ENCODE assay signal across 15 mouse cellular contexts in genomic region chr10:58369707-58370093, GRCm38 (mm10). TPM values are rescaled to one million over a fixed set of nuclear protein-coding genes. Genes with fewer than 3 reads are reported as not detected.
DNase-seq lines count a peak whose midpoint lies in the region; ATAC-seq and TF ChIP-seq lines count a peak whose summit lies in the region.
"Had no signal": no experiment of that assay in that cellular context is flagged by ENCODE, and none has a peak within 500 bp of the region (broad histone marks: within the 10 kb centered on the region; RNA-seq: fewer than 3 reads in every experiment).

No protein-coding gene starts in this region.

- peaks cover 50% of the 10 kb centered on the region for H3K4me1 ChIP-seq in heart, embryonic 11.5 days (ENCODE audit: control insufficient read depth, insufficient read depth, low read length)
- peaks cover 7% of the 10 kb centered on the region; the same call in 1 of the 2 replicates for H3K4me1 ChIP-seq in midbrain, embryonic 11.5 days (ENCODE audit: control insufficient read depth, insufficient read depth, low read length)
- peaks cover 6% of the 10 kb centered on the region; the same call in 1 of the 2 replicates for H3K4me1 ChIP-seq in midbrain, postnatal 0 days (ENCODE audit: insufficient read depth, low read length)
- H3K4me1 ChIP-seq in stomach, embryonic 15.5 days = peaks cover 19% of the 10 kb centered on the region

- WGBS in heart, embryonic 11.5 days (ENCODE audit: insufficient replicate concordance) = 12% methylated on average over 3 of the region's 3 CpGs
- WGBS in midbrain, embryonic 11.5 days = 38% methylated on average over 3 of the region's 3 CpGs
- 38% methylated on average over 3 of the region's 3 CpGs for WGBS in midbrain, postnatal 0 days
- WGBS in stomach, embryonic 15.5 days = 20% methylated on average over 3 of the region's 3 CpGs

- no peaks in the 10 kb centered on the region for H3K27me3 ChIP-seq in heart, embryonic 11.5 days (ENCODE audit: control insufficient read depth, insufficient read depth, low read length)
- no peaks in the 10 kb centered on the region for H3K27me3 ChIP-seq in midbrain, embryonic 11.5 days (ENCODE audit: control insufficient read depth, insufficient read depth, low read length)
- no peaks in the 10 kb centered on the region for H3K27me3 ChIP-seq in midbrain, postnatal 0 days (ENCODE audit: insufficient read depth, low read length)
- H3K27me3 ChIP-seq in stomach, embryonic 15.5 days (replicated peaks) = no peaks in the 10 kb centered on the region
- H3K27me3 ChIP-seq: embryonic facial prominence, embryonic 13.5 days; limb, embryonic 15.5 days had no signal

- peak; percentile 77 for ATAC-seq in heart, embryonic 11.5 days (replicated peaks; ENCODE audit: insufficient number of reproducible peaks, low FRiP score, low TSS enrichment)
- ATAC-seq in midbrain, embryonic 11.5 days (ENCODE audit: low FRiP score) = no peak
- no peak for ATAC-seq in midbrain, postnatal 0 days (ENCODE audit: low FRiP score)
- ATAC-seq in stomach, embryonic 15.5 days (ENCODE audit: insufficient read depth, low FRiP score, low read depth) = peak; percentile 66; the same call in 1 of the 2 replicates
- ATAC-seq: midbrain, embryonic 16.5 days had no signal

- H3K9me3 ChIP-seq in heart, embryonic 11.5 days (replicated peaks; ENCODE audit: control insufficient read depth, low read length) = no peaks in the 10 kb centered on the region
- H3K9me3 ChIP-seq in midbrain, embryonic 11.5 days (ENCODE audit: control insufficient read depth, low read length) = no peaks in the 10 kb centered on the region
- H3K9me3 ChIP-seq in midbrain, postnatal 0 days (ENCODE audit: low read length) = no peaks in the 10 kb centered on the region
- no peaks in the 10 kb centered on the region for H3K9me3 ChIP-seq in stomach, embryonic 15.5 days
- H3K9me3 ChIP-seq: embryonic facial prominence, embryonic 13.5 days; limb, embryonic 15.5 days had no signal

- no peak for TF ChIP-seq CTCF in midbrain, postnatal 0 days (IDR thresholded peaks at IDR 0.05)

- H3K9ac ChIP-seq in heart, embryonic 11.5 days (ENCODE audit: low read depth, low read length) = no peak overlapping the region
- H3K9ac ChIP-seq in midbrain, embryonic 11.5 days (ENCODE audit: low read length) = no peak overlapping the region
- no peak overlapping the region for H3K9ac ChIP-seq in midbrain, postnatal 0 days (replicated peaks; ENCODE audit: low read length, poor library complexity, severe bottlenecking)
- no peak overlapping the region for H3K9ac ChIP-seq in stomach, embryonic 15.5 days
- H3K9ac ChIP-seq: embryonic facial prominence, embryonic 13.5 days; limb, embryonic 15.5 days had no signal

- no peak overlapping the region for H3K4me2 ChIP-seq in heart, embryonic 11.5 days
- H3K4me2 ChIP-seq in midbrain, embryonic 11.5 days = no peak overlapping the region
- H3K4me2 ChIP-seq in midbrain, postnatal 0 days (ENCODE audit: low read depth, low read length, poor library complexity, severe bottlenecking) = no peak overlapping the region
- no peak overlapping the region for H3K4me2 ChIP-seq in stomach, embryonic 15.5 days
- H3K4me2 ChIP-seq: embryonic facial prominence, embryonic 13.5 days; limb, embryonic 15.5 days had no signal

- no peaks in the 10 kb centered on the region for H3K36me3 ChIP-seq in heart, embryonic 11.5 days (ENCODE audit: control insufficient read depth, insufficient read depth, low read length)
- no peaks in the 10 kb centered on the region for H3K36me3 ChIP-seq in midbrain, embryonic 11.5 days (ENCODE audit: control insufficient read depth, insufficient read depth, low read length)
- no peaks in the 10 kb centered on the region for H3K36me3 ChIP-seq in midbrain, postnatal 0 days (ENCODE audit: insufficient read depth, low read length)
- no peaks in the 10 kb centered on the region for H3K36me3 ChIP-seq in stomach, embryonic 15.5 days
- H3K36me3 ChIP-seq: embryonic facial prominence, embryonic 13.5 days; limb, embryonic 15.5 days had no signal

- peak overlapping the region; percentile 29; the same call in 1 of the 2 replicates for H3K27ac ChIP-seq in heart, embryonic 11.5 days (ENCODE audit: low read depth, low read length)
- H3K27ac ChIP-seq in midbrain, embryonic 11.5 days (ENCODE audit: low read depth, low read length) = no peak overlapping the region
- H3K27ac ChIP-seq in midbrain, postnatal 0 days (ENCODE audit: low read depth, low read length) = no peak overlapping the region
- no peak overlapping the region for H3K27ac ChIP-seq in stomach, embryonic 15.5 days
- H3K27ac ChIP-seq: embryonic facial prominence, embryonic 13.5 days; limb, embryonic 15.5 days had no signal

- DNase-seq in heart, postnatal 25 days (ENCODE audit: low spot score) = no peak
- DNase-seq in midbrain, embryonic 11.5 days (ENCODE audit: low spot score, missing footprints) = peak; percentile 72
- DNase-seq in midbrain, postnatal 0 days (ENCODE audit: low spot score) = no peak
- DNase-seq in liver = peak; percentile 63
- DNase-seq in kidney, postnatal 4 days = no peak
- DNase-seq in cerebellum, postnatal 10 days = no peak
- DNase-seq: adrenal gland, postnatal 25 days; cerebellum, adult 18-20 months; right cerebral cortex, postnatal 14 days; thymus, postnatal 36 days had no signal

- intact Hi-C loops in heart, postnatal 25 days (cut with DNase I) = no loop called here

- no peak overlapping the region for H3K4me3 ChIP-seq in heart, embryonic 11.5 days (ENCODE audit: low read depth, low read length)
- H3K4me3 ChIP-seq in midbrain, embryonic 11.5 days (ENCODE audit: low read depth, low read length) = no peak overlapping the region
- H3K4me3 ChIP-seq in midbrain, postnatal 0 days (ENCODE audit: low read depth, low read length) = no peak overlapping the region
- no peak overlapping the region for H3K4me3 ChIP-seq in stomach, embryonic 15.5 days (replicated peaks)
- H3K4me3 ChIP-seq: embryonic facial prominence, embryonic 13.5 days; limb, embryonic 15.5 days had no signal

RNA-seq across cellular contexts. Expression of gene Lims1, which starts 46.4 kb away (rescaled TPM):
- polyA plus RNA-seq in heart, embryonic 11.5 days (2014; fragmentation: Nextera tagmentation; extraction: Ambion mirVana) = 120 and 125 TPM in 2 replicates
- total RNA-seq in heart, postnatal 25 days (2021) = 100 to 1,000 TPM; 168 to 192 TPM
- polyA plus RNA-seq in midbrain, embryonic 11.5 days (2014; fragmentation: Nextera tagmentation; extraction: Ambion mirVana) = 85.7 and 88.6 TPM in 2 replicates
- total RNA-seq in midbrain, postnatal 0 days (2014; rRNA removed) = 32.3 and 39.4 TPM in 2 replicates
- 41.3 and 44.0 TPM in 2 replicates for polyA plus RNA-seq in midbrain, postnatal 0 days (2015; fragmentation: Nextera tagmentation; extraction: Ambion mirVana)
- polyA plus RNA-seq in stomach, embryonic 15.5 days (2015; fragmentation: Nextera tagmentation; extraction: Ambion mirVana) = 150 and 155 TPM in 2 replicates

Comparison
In these comparisons a context has a peak if more than half of its experiments do, and no peak if none do; other contexts are left out.
1. DNase-seq: peak in midbrain, embryonic 11.5 days (single experiment) and liver (single experiment); none in heart, postnatal 25 days (single experiment), midbrain, postnatal 0 days (single experiment), kidney, postnatal 4 days (0 of 2) and cerebellum, postnatal 10 days (0 of 2).
2. ATAC-seq: peak in heart, embryonic 11.5 days (single experiment) and stomach, embryonic 15.5 days (single experiment); none in midbrain, embryonic 11.5 days (single experiment) and midbrain, postnatal 0 days (single experiment).